Mouse (Mus musculus): Measurements from ENCODE around the gene Naa25. TPM values are rescaled to one million over a fixed set of nuclear protein-coding genes. Genes with fewer than 3 reads are reported as not detected.
"Not testable (repeated sequence)": the region's sequence is repeated elsewhere in the genome, so short reads cannot be mapped to it uniquely, and the experiment has no call there.

The Naa25 gene
- total RNA-seq (2021): 10 to 100 TPM; 39.4 to 40.7 TPM

- intact Hi-C loops (cut with DNase I): no loop called here
- DNase-seq (ENCODE audit: low spot score in 2 of 2): peak; percentile 91 to 92
These were observed at the start of gene Naa25 for GRCm38 (mm10) chr5:121397187-121398145. Naa25 (plus strand) TSS chr5:121397936.

DNA sequence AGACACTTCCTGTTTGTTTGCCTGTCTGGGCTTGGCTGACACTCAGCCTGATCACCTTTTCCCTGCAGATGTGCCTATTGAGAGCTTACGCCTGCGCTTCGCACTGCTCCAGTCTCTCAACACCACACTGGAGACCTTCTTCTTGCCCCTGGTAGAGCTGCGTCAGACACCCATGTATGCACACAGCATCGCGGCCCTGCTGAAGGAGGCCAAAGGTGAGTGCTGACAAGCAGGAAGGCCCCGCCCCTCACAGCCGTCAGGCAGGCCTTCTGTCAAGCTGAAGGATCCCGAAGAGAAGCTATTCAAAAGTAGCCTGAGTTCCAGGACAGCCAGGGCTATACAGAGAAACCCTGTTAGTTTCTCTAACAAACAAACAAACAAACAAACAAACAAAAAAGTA is 38.5 kb upstream of the Naa25 start:
- intact Hi-C loops (cut with DNase I): no loop called here
- DNase-seq (ENCODE audit: low spot score in 2 of 2): no peak

- intact Hi-C loops (cut with DNase I): no loop called here
- no peak for DNase-seq (ENCODE audit: low spot score in 2 of 2)
These were observed 36.0 kb upstream of the Naa25 start for GRCm38 (mm10) chr5:121361696-121362095.

DNA sequence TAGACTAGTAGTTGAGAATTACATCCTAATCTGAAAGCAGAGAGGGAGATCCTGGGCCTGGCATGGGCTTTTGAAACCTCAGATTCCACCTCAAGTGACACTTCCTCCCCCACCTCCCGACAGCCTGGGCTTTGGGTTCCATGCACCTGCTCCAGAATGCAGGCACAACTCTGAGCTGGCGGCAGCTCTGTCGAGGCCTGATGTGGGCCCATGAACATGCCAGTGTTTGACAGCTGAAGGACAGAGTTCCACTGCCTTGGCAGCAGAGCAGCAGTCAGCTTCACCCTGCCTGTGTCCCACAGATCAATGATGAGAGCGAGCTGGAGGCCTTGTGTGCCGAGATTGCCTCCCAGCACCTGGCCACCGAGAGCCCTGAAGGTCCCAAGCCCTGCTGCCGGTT is 34.3 kb upstream of the Naa25 start:
- intact Hi-C loops (cut with DNase I): no loop called here
- DNase-seq (ENCODE audit: low spot score in 2 of 2): no peak

DNA sequence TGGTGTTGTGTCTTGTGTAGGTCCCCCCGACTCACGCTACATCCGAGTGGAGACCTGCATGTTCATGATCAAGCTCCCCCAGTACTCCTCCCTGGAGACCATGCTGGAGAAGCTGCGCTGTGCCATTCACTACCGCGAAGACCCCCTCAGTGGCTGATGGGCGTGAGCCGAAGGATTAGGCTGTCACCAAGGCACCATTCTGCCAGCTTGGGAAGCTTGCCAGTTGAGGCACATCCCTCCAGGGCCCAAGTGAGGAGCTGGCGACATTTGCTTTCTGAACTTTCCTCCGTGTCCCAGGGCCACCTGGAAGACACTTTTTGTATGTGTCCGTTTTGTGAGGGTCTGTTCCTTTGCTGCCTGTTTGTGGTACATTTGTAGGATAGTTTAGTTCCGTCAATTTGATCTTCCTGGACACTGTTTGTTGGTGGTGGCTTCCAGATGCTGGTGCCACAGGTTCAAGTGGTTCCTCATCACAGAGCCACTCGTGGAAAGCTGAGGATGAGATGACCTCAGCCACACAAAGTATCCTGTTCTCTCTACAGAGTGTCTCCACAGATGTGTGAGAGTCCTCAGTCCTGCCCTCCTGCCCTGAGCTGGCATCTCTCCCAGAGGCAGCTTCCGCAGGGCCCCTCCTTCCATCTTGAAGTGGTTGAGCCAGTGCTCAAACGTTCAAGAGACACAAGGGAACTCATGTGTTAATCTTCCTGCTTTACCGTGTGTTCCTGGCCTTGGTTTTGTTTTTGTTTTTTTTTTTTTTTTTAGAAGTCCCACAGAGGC is 31.1 kb upstream of the Naa25 start:
- no peak for DNase-seq (ENCODE audit: low spot score in 2 of 2)
- intact Hi-C loops (cut with DNase I): no loop called here

DNA sequence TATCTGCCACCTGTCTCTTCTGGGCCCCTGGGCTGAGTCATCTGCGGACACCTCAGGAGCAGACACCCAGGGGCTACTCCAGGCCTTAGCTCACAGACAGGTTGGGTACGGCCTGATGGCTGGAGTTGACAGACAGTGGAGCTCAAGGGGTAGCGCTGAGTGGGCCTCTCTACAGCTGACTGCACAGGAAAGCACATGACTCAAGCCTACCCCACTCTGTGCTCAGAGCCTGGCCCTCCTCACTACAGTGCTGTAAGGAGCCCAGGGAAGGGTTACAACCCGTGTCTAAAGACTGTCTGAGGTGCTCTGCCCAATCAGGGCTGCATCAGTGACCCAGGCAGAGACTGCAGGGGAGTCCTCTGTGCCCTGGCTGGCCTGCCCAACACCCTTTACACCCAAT is 30.5 kb upstream of the Naa25 start:
- intact Hi-C loops (cut with DNase I): no loop called here

DNA sequence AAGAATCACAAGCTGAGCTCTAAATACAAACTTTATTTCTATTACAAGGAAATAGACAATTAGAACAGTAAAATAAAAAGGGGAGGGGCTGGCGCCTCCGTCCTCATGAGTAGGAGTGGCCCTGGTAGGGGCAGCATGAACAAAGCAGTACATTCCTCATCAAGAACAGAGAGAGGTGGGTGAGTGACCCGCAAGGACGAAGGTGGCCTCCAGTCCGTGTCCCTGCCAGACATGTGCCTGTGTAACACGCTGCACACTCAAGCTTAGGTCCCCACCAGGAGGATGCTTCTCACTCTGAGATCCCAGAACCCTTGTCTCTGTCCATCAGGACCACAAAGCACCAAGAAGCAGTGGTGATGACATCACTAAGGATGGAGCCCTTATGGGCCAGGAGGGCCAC is 26.0 kb upstream of the Naa25 start:
- intact Hi-C loops (cut with DNase I): no loop called here
- DNase-seq (ENCODE audit: low spot score in 2 of 2): no peak

More for the DNA sequence above, 30.5 kb upstream of the Naa25 start:
- DNase-seq (ENCODE audit: low spot score in 2 of 2): no peak

DNA sequence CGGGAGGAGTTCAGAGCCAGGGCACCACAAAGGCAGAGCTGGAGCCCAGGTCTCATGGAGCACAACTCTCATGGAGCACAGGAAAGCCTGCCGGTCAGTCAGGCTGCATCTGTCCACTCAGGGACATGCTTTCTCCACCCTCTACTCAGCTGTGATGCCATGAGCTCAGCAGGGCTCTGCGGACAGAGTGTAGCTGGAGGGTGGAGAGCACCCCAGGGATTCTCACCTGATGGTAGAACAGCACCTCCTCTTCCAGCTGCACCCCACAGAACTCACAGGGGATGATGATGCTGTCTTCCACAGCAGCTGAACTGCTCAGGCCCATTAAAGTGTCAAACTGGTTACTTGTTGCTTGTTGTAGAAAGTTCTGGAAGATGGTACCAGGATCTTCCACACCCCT is 22.9 kb upstream of the Naa25 start:
- intact Hi-C loops (cut with DNase I): no loop called here
- no peak for DNase-seq (ENCODE audit: low spot score in 2 of 2)

GRCm38 (mm10) chr5:121376972-121377371 is 20.8 kb upstream of the Naa25 start:
- intact Hi-C loops (cut with DNase I); DNase-seq (ENCODE audit: low spot score in 2 of 2): not testable (repeated sequence)

DNA sequence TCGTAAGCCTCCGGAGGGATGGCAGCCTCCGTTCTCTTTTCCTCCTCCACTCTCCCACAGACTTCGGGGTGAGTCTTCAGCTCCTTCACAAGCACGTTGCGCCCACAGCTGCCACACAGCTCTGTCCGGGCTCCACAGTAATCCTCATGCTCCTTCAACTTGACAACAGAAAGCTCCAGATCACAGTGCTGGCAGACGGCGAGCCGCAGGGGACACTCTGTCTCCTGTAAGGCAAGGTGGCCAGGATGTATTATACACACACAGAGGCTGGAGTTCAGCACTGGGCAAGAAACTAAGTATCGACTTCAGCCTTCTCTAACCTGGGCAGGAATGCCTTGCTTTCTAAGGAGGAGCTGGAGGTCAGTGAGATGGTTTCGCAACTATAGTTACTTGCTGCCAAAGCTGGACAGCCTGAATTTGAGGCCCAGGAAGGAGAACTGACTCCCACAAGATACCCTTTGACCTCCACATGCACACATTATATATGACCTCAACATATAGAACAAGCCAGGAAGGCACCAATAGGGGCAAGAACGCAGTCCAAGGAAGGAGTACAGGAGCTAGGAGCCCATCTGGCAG is 19.0 kb upstream of the Naa25 start:
- DNase-seq (ENCODE audit: low spot score in 2 of 2): peak in 1 of 2 experiments; percentile 26
- intact Hi-C loops (cut with DNase I): no loop called here

DNA sequence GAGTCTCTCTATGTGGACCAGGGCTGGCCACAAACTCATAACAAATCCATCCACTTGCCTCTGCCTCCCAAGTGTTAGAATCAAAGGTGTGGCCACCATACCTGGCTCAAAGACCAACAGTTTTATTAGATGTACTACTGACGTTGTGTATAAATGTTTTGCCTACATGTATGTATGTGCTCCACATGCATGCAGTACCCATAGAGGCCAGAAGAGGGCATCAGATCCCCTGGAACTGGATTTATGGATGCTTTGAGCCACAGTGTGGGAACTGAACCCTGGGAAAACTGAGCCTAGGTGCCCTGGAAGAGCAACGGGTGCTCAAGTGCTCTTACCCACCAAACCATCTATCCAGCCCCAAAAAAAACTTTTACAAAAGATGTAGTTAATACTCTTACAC is 17.0 kb upstream of the Naa25 start:
- no peak for DNase-seq (ENCODE audit: low spot score in 2 of 2)
- intact Hi-C loops (cut with DNase I): no loop called here

DNA sequence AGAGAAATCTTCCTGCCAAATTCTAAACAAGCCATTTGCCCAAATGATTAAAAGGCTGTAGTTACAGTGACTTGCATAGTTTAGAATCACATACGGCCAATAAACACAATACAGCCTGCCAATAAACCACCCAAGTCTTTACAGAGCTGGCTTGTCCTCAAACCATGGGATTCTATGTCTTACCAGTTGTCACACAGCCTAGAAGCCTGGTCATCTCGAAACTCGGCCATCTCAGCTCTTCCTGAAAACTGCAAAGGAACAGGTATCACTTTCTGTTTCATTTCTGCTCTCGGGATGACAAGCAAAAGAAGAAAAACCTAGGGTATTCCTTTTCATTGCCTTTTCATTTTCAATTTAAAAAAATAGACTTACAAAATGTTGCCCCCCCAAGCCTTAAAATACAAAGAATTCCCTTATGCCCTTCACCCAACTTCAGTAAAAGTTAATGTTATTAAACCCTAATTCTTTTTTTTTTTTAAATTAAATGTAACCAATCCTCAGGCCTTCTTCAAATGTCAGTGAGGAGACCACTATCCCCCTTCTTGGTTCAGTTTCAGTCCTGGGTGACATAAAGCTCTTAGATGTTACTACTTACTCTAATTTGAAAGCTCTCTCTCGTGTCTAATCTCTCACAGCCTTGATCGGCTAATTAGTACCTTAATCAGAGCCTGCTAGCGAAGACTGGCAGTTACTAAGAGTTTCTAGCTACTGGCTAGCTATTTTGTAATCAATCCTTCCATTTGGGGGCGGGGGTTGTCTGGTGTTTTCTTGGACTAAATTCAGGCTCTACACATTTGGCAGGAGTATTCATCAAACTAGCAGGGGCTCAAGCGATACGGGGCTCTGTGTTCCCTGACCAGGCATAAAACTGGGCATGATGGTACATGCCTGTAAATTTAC is 13.6 kb upstream of the Naa25 start:
- intact Hi-C loops (cut with DNase I): no loop called here
- DNase-seq (ENCODE audit: low spot score in 2 of 2): no peak

GRCm38 (mm10) chr5:121384757-121385460 is 12.8 kb upstream of the Naa25 start:
- intact Hi-C loops (cut with DNase I): loop anchor here (5.0 kb wide), 1 partner anchor 168 kb away; no protein-coding TSS in a partner anchor
- peak in 1 of 2 experiments; percentile 65 for DNase-seq (ENCODE audit: low spot score in 2 of 2)

GRCm38 (mm10) chr5:121385461-121386119 is 12.1 kb upstream of the Naa25 start, which contains the start of gene Trafd1:
Trafd1 (minus strand) TSS chr5:121385632.
- intact Hi-C loops (cut with DNase I): loop anchor here (5.0 kb wide), 1 partner anchor 168 kb away; no protein-coding TSS in a partner anchor
- DNase-seq (ENCODE audit: low spot score in 2 of 2): peak; percentile 94 to 95

GRCm38 (mm10) chr5:121386120-121386909 is 11.4 kb upstream of the Naa25 start:
- intact Hi-C loops (cut with DNase I): loop anchor here (5.0 kb wide), 1 partner anchor 169 kb away; no protein-coding TSS in a partner anchor
- DNase-seq (ENCODE audit: low spot score in 2 of 2): peak; percentile 35 to 47

- intact Hi-C loops (cut with DNase I): loop anchor here (5.0 kb wide), 1 partner anchor 170 kb away; no protein-coding TSS in a partner anchor
- DNase-seq (ENCODE audit: low spot score in 2 of 2): no peak
These were observed 10.6 kb upstream of the Naa25 start for GRCm38 (mm10) chr5:121387126-121387525.

DNA sequence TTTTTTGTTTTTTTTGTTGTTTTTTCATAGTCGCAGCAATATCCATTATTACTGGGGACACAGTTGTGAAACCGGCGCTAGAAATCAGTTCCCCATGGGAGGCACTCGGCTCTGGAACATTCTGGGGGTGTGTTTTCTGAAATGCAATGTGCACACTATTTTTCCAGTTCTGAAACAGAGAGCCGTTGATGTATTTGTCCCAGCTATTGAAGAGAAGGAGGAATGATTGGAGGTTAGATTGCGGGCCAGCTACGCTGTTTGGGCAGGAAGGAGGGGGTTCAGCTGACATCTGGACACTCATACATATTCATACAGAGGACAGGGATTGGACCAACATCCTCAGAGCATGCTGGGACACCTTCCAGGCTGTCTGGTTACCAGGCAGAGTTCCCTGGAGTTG is 8.6 kb upstream of the Naa25 start:
- intact Hi-C loops (cut with DNase I): loop anchor here (5.0 kb wide), 1 partner anchor 172 kb away; no protein-coding TSS in a partner anchor
- DNase-seq (ENCODE audit: low spot score in 2 of 2): no peak
